In the genomic region with DNA sequence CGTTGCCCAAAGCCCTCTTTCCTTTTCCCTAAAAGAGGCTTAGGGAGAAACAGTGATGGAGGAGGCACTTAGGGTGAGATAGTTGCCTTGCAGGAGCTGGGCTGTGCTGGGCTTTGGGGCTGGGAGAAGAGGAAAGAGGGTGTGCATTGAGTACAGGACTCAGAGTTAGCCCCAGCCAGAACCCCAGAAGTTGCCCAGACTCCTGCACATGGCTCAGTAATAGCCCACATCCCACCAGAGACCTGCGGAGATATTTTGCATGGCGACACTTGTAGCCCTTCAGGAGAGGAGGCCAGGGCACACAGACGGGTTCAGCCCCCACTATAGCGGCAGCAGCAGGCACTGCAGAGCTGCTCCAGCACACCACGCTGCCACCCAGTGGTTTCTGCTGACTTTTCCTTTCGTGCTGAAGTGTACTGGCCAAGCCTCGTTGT, we compare ENCODE assay signal across 9 mouse cellular contexts.
DNase-seq lines count a peak whose midpoint lies in the region; ATAC-seq and TF ChIP-seq lines count a peak whose summit lies in the region.
"Had no signal": no experiment of that assay in that cellular context is flagged by ENCODE, and none has a peak within 500 bp of the region (broad histone marks: within the 10 kb centered on the region; RNA-seq: fewer than 3 reads in every experiment).

No protein-coding gene starts in this region.

- H3K9me3 ChIP-seq in lung, embryonic 14.5 days (ENCODE audit: low read depth, low read length), result no peaks in the 10 kb centered on the region
- H3K9me3 ChIP-seq in embryonic facial prominence, embryonic 10.5 days, result 0 out of 2 replicates have a peak, but pooled peaks cover 3% of the 10 kb centered on the region
- H3K9me3 ChIP-seq in heart, embryonic 13.5 days, result no peaks in the 10 kb centered on the region
- H3K9me3 ChIP-seq in liver, embryonic 14.5 days (ENCODE audit: control insufficient read depth, low read length), result no peaks in the 10 kb centered on the region

- peak; percentile 78 for ATAC-seq in lung, embryonic 14.5 days (ENCODE audit: insufficient read depth)
- no peak for ATAC-seq in heart, embryonic 13.5 days (ENCODE audit: extremely low read depth, insufficient number of reproducible peaks, low FRiP score, low TSS enrichment)
- ATAC-seq in liver, embryonic 14.5 days (ENCODE audit: insufficient read depth), result peak; percentile 41; the same call in 1 of the 2 replicates
- ATAC-seq: Patski had no signal

- H3K4me3 ChIP-seq in lung, embryonic 14.5 days (ENCODE audit: low read depth, low read length), result peak overlapping the region; percentile 44
- H3K4me3 ChIP-seq in lung, adult 2 months (replicated peaks; ENCODE audit: extremely low read depth, low read depth, low read length), result no peak overlapping the region
- peak overlapping the region; percentile 66 for H3K4me3 ChIP-seq in embryonic facial prominence, embryonic 10.5 days
- H3K4me3 ChIP-seq in heart, embryonic 13.5 days, result peak overlapping the region; percentile 66
- H3K4me3 ChIP-seq in liver, embryonic 14.5 days (ENCODE audit: insufficient read depth in 1 of 2, low read depth in 2 of 2, low read length in 2 of 2), result peak overlapping the region; percentile 52 to 63

- no peak for TF ChIP-seq EP300 in liver, embryonic 14.5 days (IDR thresholded peaks at IDR 0.05; ENCODE audit: low read depth)

- H3K4me2 ChIP-seq in lung, embryonic 14.5 days, result peak overlapping the region; percentile 64
- H3K4me2 ChIP-seq in heart, embryonic 13.5 days, result peak overlapping the region; percentile 73
- peak overlapping the region; percentile 55 for H3K4me2 ChIP-seq in liver, embryonic 14.5 days (ENCODE audit: low read depth)

- WGBS in lung, embryonic 14.5 days, result 11% methylated on average over 8 of the region's 8 CpGs
- 20% methylated on average over 8 of the region's 8 CpGs for WGBS in lung, adult 2 months
- 14% methylated on average over 8 of the region's 8 CpGs for WGBS in embryonic facial prominence, embryonic 10.5 days
- 5% methylated on average over 8 of the region's 8 CpGs for WGBS in heart, embryonic 13.5 days
- 14% methylated on average over 8 of the region's 8 CpGs for WGBS in liver, embryonic 14.5 days (ENCODE audit: insufficient replicate concordance)

- H3K27me3 ChIP-seq in lung, embryonic 14.5 days (ENCODE audit: insufficient read depth, low read length), result 0 out of 2 replicates have a peak, but pooled peaks cover 6% of the 10 kb centered on the region
- peaks cover 24% of the 10 kb centered on the region for H3K27me3 ChIP-seq in embryonic facial prominence, embryonic 10.5 days (replicated peaks; ENCODE audit: low read depth, poor library complexity, severe bottlenecking)
- H3K27me3 ChIP-seq in heart, embryonic 13.5 days (replicated peaks), result peaks cover 10% of the 10 kb centered on the region; the same call in 1 of the 2 replicates
- H3K27me3 ChIP-seq in liver, embryonic 14.5 days (ENCODE audit: control insufficient read depth, insufficient read depth, low read length), result peaks cover 12% of the 10 kb centered on the region

- H3K4me1 ChIP-seq in lung, embryonic 14.5 days (ENCODE audit: insufficient read depth), result no peaks in the 10 kb centered on the region
- no peaks in the 10 kb centered on the region for H3K4me1 ChIP-seq in lung, adult 2 months (ENCODE audit: control insufficient read depth, insufficient read depth, low read length)
- H3K4me1 ChIP-seq in embryonic facial prominence, embryonic 10.5 days, result no peaks in the 10 kb centered on the region
- peaks cover 7% of the 10 kb centered on the region; the same call in 1 of the 2 replicates for H3K4me1 ChIP-seq in heart, embryonic 13.5 days
- no peaks in the 10 kb centered on the region for H3K4me1 ChIP-seq in liver, embryonic 14.5 days (replicated peaks; ENCODE audit: control insufficient read depth in 2 of 2, insufficient read depth in 2 of 2, low read length in 1 of 2)

- DNase-seq in lung, embryonic 14.5 days, result peak; percentile 66
- DNase-seq in lung, adult 2 months, result no peak
- peak; percentile 71 for DNase-seq in embryonic facial prominence, embryonic 10.5 days (ENCODE audit: low spot score)
- peak; percentile 28 for DNase-seq in kidney, postnatal 10 days
- no peak for DNase-seq in liver, embryonic 14.5 days (ENCODE audit: low read depth in 3 of 3, low spot score in 3 of 3)
- DNase-seq in ovary, postnatal 36 days (ENCODE audit: low spot score), result peak; percentile 34
- DNase-seq in thymus, postnatal 36 days, result peak; percentile 60 to 65

- TF ChIP-seq CTCF in lung, embryonic 14.5 days (IDR thresholded peaks at IDR 0.05; ENCODE audit: low read depth), result peak; percentile 62
- TF ChIP-seq CTCF in lung, adult 2 months (IDR thresholded peaks at IDR 0.05; ENCODE audit: insufficient read depth, low read length), result no peak
- TF ChIP-seq CTCF in liver, embryonic 14.5 days (IDR thresholded peaks at IDR 0.05; ENCODE audit: low read depth), result peak; percentile 52

- no peak overlapping the region for H3K9ac ChIP-seq in lung, embryonic 14.5 days
- H3K9ac ChIP-seq in heart, embryonic 13.5 days, result peak overlapping the region; percentile 82
- no peak overlapping the region for H3K9ac ChIP-seq in liver, embryonic 14.5 days (replicated peaks)

- no peak for TF ChIP-seq POLR2A in lung, adult 2 months (IDR thresholded peaks at IDR 0.05; ENCODE audit: borderline replicate concordance, extremely low read depth, low read depth, low read length)

- no peaks in the 10 kb centered on the region for H3K36me3 ChIP-seq in lung, embryonic 14.5 days (ENCODE audit: insufficient read depth)
- H3K36me3 ChIP-seq in embryonic facial prominence, embryonic 10.5 days (replicated peaks), result no peaks in the 10 kb centered on the region
- H3K36me3 ChIP-seq in heart, embryonic 13.5 days, result no peaks in the 10 kb centered on the region
- no peaks in the 10 kb centered on the region for H3K36me3 ChIP-seq in liver, embryonic 14.5 days (replicated peaks; ENCODE audit: control insufficient read depth, insufficient read depth, low read depth)

- no peak overlapping the region for H3K27ac ChIP-seq in lung, embryonic 14.5 days (ENCODE audit: low read depth)
- peak overlapping the region; percentile 81; the same call in 1 of the 2 replicates for H3K27ac ChIP-seq in embryonic facial prominence, embryonic 10.5 days (replicated peaks)
- peak overlapping the region; percentile 73; the same call in 1 of the 2 replicates for H3K27ac ChIP-seq in heart, embryonic 13.5 days (replicated peaks)
- no peak overlapping the region for H3K27ac ChIP-seq in liver, embryonic 14.5 days

Comparison
In these comparisons a context has a peak if more than half of its experiments do, and no peak if none do; other contexts are left out.
1. DNase-seq: peak in lung, embryonic 14.5 days (single experiment), embryonic facial prominence, embryonic 10.5 days (single experiment), kidney, postnatal 10 days (single experiment), ovary, postnatal 36 days (single experiment) and thymus, postnatal 36 days (2 of 2); none in lung, adult 2 months (single experiment) and liver, embryonic 14.5 days (0 of 3).
2. H3K27ac ChIP-seq: peak in embryonic facial prominence, embryonic 10.5 days (single experiment) and heart, embryonic 13.5 days (single experiment); none in lung, embryonic 14.5 days (single experiment) and liver, embryonic 14.5 days (single experiment).
3. Peak in every context shown above with its lines, with median percentiles within 50 percentile points of each other: H3K4me2 ChIP-seq.